Mouse (Mus musculus): ENCODE data around the gene Fryl. TPM values are rescaled to one million over a fixed set of nuclear protein-coding genes. Genes with fewer than 3 reads are reported as not detected.

The Fryl gene
- polyA plus RNA-seq, 1 experiment from 2014 or later: 40.0 TPM

- no peak overlapping the region for H3K9ac ChIP-seq (ENCODE audit: low read depth, low read length)
- H3K9me3 ChIP-seq (replicated peaks; ENCODE audit: control insufficient read depth, low read length, poor library complexity, severe bottlenecking): no peaks in the 10 kb centered on the region
- no peaks in the 10 kb centered on the region for H3K27me3 ChIP-seq (ENCODE audit: control insufficient read depth, insufficient read depth, low read depth, low read length)
- no peaks in the 10 kb centered on the region; the same call in 1 of the 2 replicates for H3K4me1 ChIP-seq (ENCODE audit: control insufficient read depth, insufficient read depth, low read length)
- 68% methylated on average over 6 of the region's 6 CpGs for WGBS
- no peaks in the 10 kb centered on the region for H3K36me3 ChIP-seq (ENCODE audit: control insufficient read depth, insufficient read depth, low read length)
- H3K4me3 ChIP-seq (ENCODE audit: low read depth, low read length): no peak overlapping the region
- H3K27ac ChIP-seq (ENCODE audit: low read length): no peak overlapping the region; the same call in 1 of the 2 replicates
- ATAC-seq: no peak
- no peak overlapping the region for H3K4me2 ChIP-seq (ENCODE audit: low read length)
Measured at GRCm38 (mm10) chr5:73157502-73157901, 98.9 kb downstream of the Fryl start.

- ATAC-seq: no peak
- H3K36me3 ChIP-seq (ENCODE audit: control insufficient read depth, insufficient read depth, low read length): no peaks in the 10 kb centered on the region
- no peak overlapping the region for H3K9ac ChIP-seq (ENCODE audit: low read depth, low read length)
- H3K27me3 ChIP-seq (ENCODE audit: control insufficient read depth, insufficient read depth, low read depth, low read length): no peaks in the 10 kb centered on the region
- H3K27ac ChIP-seq (ENCODE audit: low read length): no peak overlapping the region
- no peak overlapping the region for H3K4me2 ChIP-seq (ENCODE audit: low read length)
- no peaks in the 10 kb centered on the region for H3K9me3 ChIP-seq (replicated peaks; ENCODE audit: control insufficient read depth, low read length, poor library complexity, severe bottlenecking)
- no peaks in the 10 kb centered on the region; the same call in 1 of the 2 replicates for H3K4me1 ChIP-seq (ENCODE audit: control insufficient read depth, insufficient read depth, low read length)
- WGBS: 83% methylated on average over 5 of the region's 5 CpGs
- no peak overlapping the region for H3K4me3 ChIP-seq (ENCODE audit: low read depth, low read length)
Measured at GRCm38 (mm10) chr5:73157009-73157408, 99.4 kb downstream of the Fryl start.

GRCm38 (mm10) chr5:73156226-73156926, 100.0 kb downstream of the Fryl start:
- no peak overlapping the region for H3K4me3 ChIP-seq (ENCODE audit: low read depth, low read length)
- H3K4me2 ChIP-seq (ENCODE audit: low read length): no peak overlapping the region
- no peak overlapping the region for H3K27ac ChIP-seq (ENCODE audit: low read length)
- H3K36me3 ChIP-seq (ENCODE audit: control insufficient read depth, insufficient read depth, low read length): no peaks in the 10 kb centered on the region
- no peaks in the 10 kb centered on the region for H3K9me3 ChIP-seq (replicated peaks; ENCODE audit: control insufficient read depth, low read length, poor library complexity, severe bottlenecking)
- ATAC-seq: no peak
- H3K9ac ChIP-seq (ENCODE audit: low read depth, low read length): no peak overlapping the region
- H3K4me1 ChIP-seq (ENCODE audit: control insufficient read depth, insufficient read depth, low read length): no peaks in the 10 kb centered on the region; the same call in 1 of the 2 replicates
- no peaks in the 10 kb centered on the region for H3K27me3 ChIP-seq (ENCODE audit: control insufficient read depth, insufficient read depth, low read depth, low read length)
- 81% methylated on average over 15 of the region's 15 CpGs for WGBS

- 93% methylated on average over 14 of the region's 14 CpGs for WGBS
- H3K4me1 ChIP-seq (ENCODE audit: control insufficient read depth, insufficient read depth, low read length): no peaks in the 10 kb centered on the region
- no peaks in the 10 kb centered on the region for H3K36me3 ChIP-seq (ENCODE audit: control insufficient read depth, insufficient read depth, low read length)
- no peak for ATAC-seq
- no peak overlapping the region for H3K9ac ChIP-seq (ENCODE audit: low read depth, low read length)
- no peaks in the 10 kb centered on the region for H3K27me3 ChIP-seq (ENCODE audit: control insufficient read depth, insufficient read depth, low read depth, low read length)
- H3K27ac ChIP-seq (ENCODE audit: low read length): no peak overlapping the region
- H3K9me3 ChIP-seq (replicated peaks; ENCODE audit: control insufficient read depth, low read length, poor library complexity, severe bottlenecking): no peaks in the 10 kb centered on the region
- H3K4me2 ChIP-seq (ENCODE audit: low read length): no peak overlapping the region
- H3K4me3 ChIP-seq (ENCODE audit: low read depth, low read length): no peak overlapping the region
Measured at GRCm38 (mm10) chr5:73153802-73154465, 102.5 kb downstream of the Fryl start.

- Histone ChIP-seq H3K4me1 (ENCODE audit: control insufficient read depth, insufficient read depth, low read length) (no peaks in the 10 kb centered on the region), H3K9ac (ENCODE audit: low read depth, low read length) (no peak overlapping the region), H3K4me2 (ENCODE audit: low read length) (no peak overlapping the region), H3K27me3 (ENCODE audit: control insufficient read depth, insufficient read depth, low read depth, low read length) (no peaks in the 10 kb centered on the region), H3K9me3 (replicated peaks; ENCODE audit: control insufficient read depth, low read length, poor library complexity, severe bottlenecking) (no peaks in the 10 kb centered on the region), H3K27ac (ENCODE audit: low read length) (no peak overlapping the region), H3K4me3 (ENCODE audit: low read depth, low read length) (no peak overlapping the region), H3K36me3 (ENCODE audit: control insufficient read depth, insufficient read depth, low read length) (no peaks in the 10 kb centered on the region)
- ATAC-seq: no peak
Measured at GRCm38 (mm10) chr5:73152206-73152605, 104.2 kb downstream of the Fryl start.

GRCm38 (mm10) chr5:73150877-73151445, 105.5 kb downstream of the Fryl start:
- no peak for ATAC-seq
- 88% methylated on average over 6 of the region's 6 CpGs for WGBS
- Histone ChIP-seq H3K36me3 (ENCODE audit: control insufficient read depth, insufficient read depth, low read length) (no peaks in the 10 kb centered on the region), H3K9me3 (replicated peaks; ENCODE audit: control insufficient read depth, low read length, poor library complexity, severe bottlenecking) (no peaks in the 10 kb centered on the region), H3K4me3 (ENCODE audit: low read depth, low read length) (no peak overlapping the region), H3K27me3 (ENCODE audit: control insufficient read depth, insufficient read depth, low read depth, low read length) (no peaks in the 10 kb centered on the region), H3K27ac (ENCODE audit: low read length) (no peak overlapping the region), H3K9ac (ENCODE audit: low read depth, low read length) (no peak overlapping the region), H3K4me1 (ENCODE audit: control insufficient read depth, insufficient read depth, low read length) (no peaks in the 10 kb centered on the region), H3K4me2 (ENCODE audit: low read length) (no peak overlapping the region)

GRCm38 (mm10) chr5:73144987-73145386, 111.4 kb downstream of the Fryl start:
- no peak overlapping the region for H3K9ac ChIP-seq (ENCODE audit: low read depth, low read length)
- WGBS: 89% methylated on average over 11 of the region's 11 CpGs
- H3K4me2 ChIP-seq (ENCODE audit: low read length): no peak overlapping the region
- H3K4me1 ChIP-seq (ENCODE audit: control insufficient read depth, insufficient read depth, low read length): no peaks in the 10 kb centered on the region
- H3K27ac ChIP-seq (ENCODE audit: low read length): no peak overlapping the region
- no peak for ATAC-seq
- no peaks in the 10 kb centered on the region for H3K9me3 ChIP-seq (replicated peaks; ENCODE audit: control insufficient read depth, low read length, poor library complexity, severe bottlenecking)
- no peaks in the 10 kb centered on the region for H3K27me3 ChIP-seq (ENCODE audit: control insufficient read depth, insufficient read depth, low read depth, low read length)
- H3K4me3 ChIP-seq (ENCODE audit: low read depth, low read length): no peak overlapping the region
- H3K36me3 ChIP-seq (ENCODE audit: control insufficient read depth, insufficient read depth, low read length): no peaks in the 10 kb centered on the region; the same call in 1 of the 2 replicates

GRCm38 (mm10) chr5:73141712-73142111, 114.7 kb downstream of the Fryl start:
- no peak for ATAC-seq
- no peak overlapping the region for H3K9ac ChIP-seq (ENCODE audit: low read depth, low read length)
- H3K9me3 ChIP-seq (replicated peaks; ENCODE audit: control insufficient read depth, low read length, poor library complexity, severe bottlenecking): no peaks in the 10 kb centered on the region
- no peaks in the 10 kb centered on the region; the same call in 1 of the 2 replicates for H3K36me3 ChIP-seq (ENCODE audit: control insufficient read depth, insufficient read depth, low read length)
- 90% methylated on average over 2 of the region's 2 CpGs for WGBS
- no peak overlapping the region for H3K4me2 ChIP-seq (ENCODE audit: low read length)
- no peak overlapping the region for H3K4me3 ChIP-seq (ENCODE audit: low read depth, low read length)
- H3K27me3 ChIP-seq (ENCODE audit: control insufficient read depth, insufficient read depth, low read depth, low read length): no peaks in the 10 kb centered on the region
- H3K27ac ChIP-seq (ENCODE audit: low read length): no peak overlapping the region
- no peaks in the 10 kb centered on the region for H3K4me1 ChIP-seq (ENCODE audit: control insufficient read depth, insufficient read depth, low read length)

- Histone ChIP-seq H3K9me3 (replicated peaks; ENCODE audit: control insufficient read depth, low read length, poor library complexity, severe bottlenecking) (no peaks in the 10 kb centered on the region), H3K27me3 (ENCODE audit: control insufficient read depth, insufficient read depth, low read depth, low read length) (no peaks in the 10 kb centered on the region), H3K9ac (ENCODE audit: low read depth, low read length) (no peak overlapping the region), H3K4me3 (ENCODE audit: low read depth, low read length) (no peak overlapping the region), H3K27ac (ENCODE audit: low read length) (no peak overlapping the region), H3K4me2 (ENCODE audit: low read length) (no peak overlapping the region), H3K4me1 (ENCODE audit: control insufficient read depth, insufficient read depth, low read length) (no peaks in the 10 kb centered on the region), H3K36me3 (ENCODE audit: control insufficient read depth, insufficient read depth, low read length) (no peaks in the 10 kb centered on the region; the same call in 1 of the 2 replicates)
- 96% methylated on average over 8 of the region's 8 CpGs for WGBS
- no peak for ATAC-seq
Measured at GRCm38 (mm10) chr5:73141161-73141560, 115.3 kb downstream of the Fryl start.

All from midbrain, embryonic 16.5 days (tissue).